ENCODE assay signal across 8 mouse cellular contexts in the genomic region with DNA sequence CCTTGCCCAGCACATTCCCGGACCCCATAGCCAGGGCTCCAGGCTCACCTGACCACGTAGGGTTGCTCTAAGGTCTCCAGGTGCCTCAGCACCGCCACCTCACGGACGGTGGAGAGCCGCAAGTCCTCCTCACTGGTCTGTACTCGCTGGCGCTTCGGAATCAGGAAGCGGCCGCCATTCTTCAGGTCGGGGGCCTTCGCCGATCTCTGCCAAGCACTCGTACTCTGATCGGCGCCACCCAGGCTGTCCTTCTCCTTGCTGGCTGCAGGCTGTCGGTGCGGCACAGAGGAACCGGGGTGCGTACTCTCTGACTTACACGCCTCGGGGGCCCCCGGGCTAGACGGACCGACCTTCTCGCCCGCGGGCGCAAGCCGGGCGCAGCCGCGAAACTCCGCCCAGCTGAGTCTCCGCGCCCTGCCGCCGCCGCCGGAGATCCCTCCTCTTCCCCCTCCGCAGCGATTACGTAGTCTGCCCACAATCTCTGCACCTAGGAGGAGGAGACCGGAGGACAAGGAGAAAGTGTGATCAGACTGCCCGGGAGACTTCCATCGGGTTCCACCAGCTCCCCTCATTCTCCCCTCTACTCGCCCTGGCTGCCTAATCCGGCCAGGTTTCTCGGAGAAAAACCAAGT. TPM values are rescaled to one million over a fixed set of nuclear protein-coding genes. Genes with fewer than 3 reads are reported as not detected.
DNase-seq lines count a peak whose midpoint lies in the region; ATAC-seq lines count a peak whose summit lies in the region.

No protein-coding gene starts in this region.

- DNase-seq in right cerebral cortex, postnatal 25 days = peak; percentile 47
- DNase-seq in right cerebral cortex, postnatal 36 days (ENCODE audit: low spot score in 2 of 2) = no peak
- peak; percentile 89 for DNase-seq in embryo, embryonic 11 days
- DNase-seq in lung, postnatal 14 days = peak; percentile 81
- DNase-seq in ovary, postnatal 10 days (ENCODE audit: low spot score) = peak; percentile 52
- DNase-seq in urinary bladder, postnatal 14 days (ENCODE audit: low spot score) = peak; percentile 84

- peak overlapping the region; percentile 83 for H3K4me2 ChIP-seq in heart, embryonic 12.5 days
- peak overlapping the region; percentile 100 for H3K4me2 ChIP-seq in kidney, embryonic 15.5 days

- peak; percentile 84 for ATAC-seq in heart, embryonic 12.5 days (ENCODE audit: insufficient number of reproducible peaks, low FRiP score)
- peak; percentile 91 for ATAC-seq in kidney, embryonic 15.5 days (replicated peaks; ENCODE audit: low FRiP score)

- H3K36me3 ChIP-seq in heart, embryonic 12.5 days = 0 out of 2 replicates have a peak, but pooled peaks cover 4% of the 10 kb centered on the region
- H3K36me3 ChIP-seq in kidney, embryonic 15.5 days = peaks cover 5% of the 10 kb centered on the region; the same call in 1 of the 2 replicates

- WGBS in heart, embryonic 12.5 days = 0% methylated on average over 50 of the region's 50 CpGs
- under 1% methylated on average over 47 of the region's 50 CpGs for WGBS in kidney, embryonic 15.5 days

- peak overlapping the region; percentile 86 for H3K9ac ChIP-seq in heart, embryonic 12.5 days
- H3K9ac ChIP-seq in kidney, embryonic 15.5 days = peak overlapping the region; percentile 71

- H3K27ac ChIP-seq in heart, embryonic 12.5 days (ENCODE audit: poor library complexity, severe bottlenecking) = peak overlapping the region; percentile 38
- H3K27ac ChIP-seq in kidney, embryonic 15.5 days = peak overlapping the region; percentile 82

- H3K9me3 ChIP-seq in heart, embryonic 12.5 days (replicated peaks) = no peaks in the 10 kb centered on the region
- H3K9me3 ChIP-seq in kidney, embryonic 15.5 days (replicated peaks) = no peaks in the 10 kb centered on the region

- peak overlapping the region; percentile 80 for H3K4me3 ChIP-seq in heart, embryonic 12.5 days
- peak overlapping the region; percentile 78 for H3K4me3 ChIP-seq in kidney, embryonic 15.5 days (replicated peaks)

- peaks cover 17% of the 10 kb centered on the region for H3K4me1 ChIP-seq in heart, embryonic 12.5 days (replicated peaks)
- peaks cover 25% of the 10 kb centered on the region for H3K4me1 ChIP-seq in kidney, embryonic 15.5 days

- peaks cover 21% of the 10 kb centered on the region for H3K27me3 ChIP-seq in heart, embryonic 12.5 days (replicated peaks)
- H3K27me3 ChIP-seq in kidney, embryonic 15.5 days = peaks cover 37% of the 10 kb centered on the region

RNA-seq across cellular contexts. Expression of gene E030030I06Rik, which starts 0.5 kb away (rescaled TPM):
- 14.8 TPM in 2 replicates for polyA plus RNA-seq in heart, embryonic 12.5 days (2016; fragmentation: Nextera tagmentation; extraction: Ambion mirVana)
- polyA plus RNA-seq in kidney, embryonic 15.5 days (2015; fragmentation: Nextera tagmentation; extraction: Ambion mirVana) = 21.6 and 29.6 TPM in 2 replicates

RNA-seq across cellular contexts. Expression of gene Raet1e, which starts 9.8 kb away (rescaled TPM):
- polyA plus RNA-seq in heart, embryonic 12.5 days (2016; fragmentation: Nextera tagmentation; extraction: Ambion mirVana) = 4.3 and 5.8 TPM in 2 replicates
- polyA plus RNA-seq in kidney, embryonic 15.5 days (2015; fragmentation: Nextera tagmentation; extraction: Ambion mirVana) = 11.7 and 12.7 TPM in 2 replicates

RNA-seq across cellular contexts. Expression of gene H60b, which starts 9.8 kb away (rescaled TPM):
- 0.35 and 0.55 TPM in 2 replicates for polyA plus RNA-seq in heart, embryonic 12.5 days (2016; fragmentation: Nextera tagmentation; extraction: Ambion mirVana)
- 1.1 and 1.2 TPM in 2 replicates for polyA plus RNA-seq in kidney, embryonic 15.5 days (2015; fragmentation: Nextera tagmentation; extraction: Ambion mirVana)

Comparison
In these comparisons a context has a peak if more than half of its experiments do, and no peak if none do; other contexts are left out.
1. DNase-seq: peak in right cerebral cortex, postnatal 25 days (single experiment), embryo, embryonic 11 days (single experiment), lung, postnatal 14 days (single experiment), ovary, postnatal 10 days (single experiment) and urinary bladder, postnatal 14 days (single experiment); none in right cerebral cortex, postnatal 36 days (0 of 2).